Mouse (Mus musculus) WW6 (cell line): Measurements from ENCODE around the gene Gm45521.

Experiments used
- DNase-seq: peaks from one replicate; pipeline ENCODE4 v3.0.0-alpha.2; 2013; ENCODE audit warnings: low read depth, low spot score

Gm45521 gene

GRCm38 (mm10) chr14:7957049-7957448, at the start of gene Gm45521:
Gene Gm45521 (plus strand): TSS chr14:7957288.
- no peak for DNase-seq

- no peak for DNase-seq
Measured at GRCm38 (mm10) chr14:7909472-7909871, 47.6 kb upstream of the Gm45521 start.

GRCm38 (mm10) chr14:7913842-7914241, 43.2 kb upstream of the Gm45521 start:
- no peak for DNase-seq

DNA sequence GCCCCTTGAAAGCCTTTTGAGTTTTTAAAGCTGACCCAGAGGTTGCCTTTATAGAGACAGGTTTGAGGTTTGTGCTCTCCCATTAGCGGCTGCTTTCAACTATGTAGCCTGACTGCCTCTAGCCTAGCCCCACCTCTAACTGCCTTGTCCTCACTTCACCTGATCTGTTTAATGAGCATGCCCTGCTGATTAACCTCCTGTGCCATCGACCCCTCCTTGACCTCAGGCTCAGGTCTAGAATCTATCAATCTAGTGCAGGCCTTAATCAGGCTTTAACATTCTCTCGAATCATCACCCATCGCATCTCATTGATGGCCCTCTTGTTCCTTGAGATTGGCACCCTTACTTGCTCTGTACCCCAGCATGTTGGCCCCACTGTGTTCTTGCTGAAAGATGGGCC, 42.6 kb upstream of the Gm45521 start:
- no peak for DNase-seq

- no peak for DNase-seq
Measured at GRCm38 (mm10) chr14:7918150-7918991, 38.7 kb upstream of the Gm45521 start.

DNA sequence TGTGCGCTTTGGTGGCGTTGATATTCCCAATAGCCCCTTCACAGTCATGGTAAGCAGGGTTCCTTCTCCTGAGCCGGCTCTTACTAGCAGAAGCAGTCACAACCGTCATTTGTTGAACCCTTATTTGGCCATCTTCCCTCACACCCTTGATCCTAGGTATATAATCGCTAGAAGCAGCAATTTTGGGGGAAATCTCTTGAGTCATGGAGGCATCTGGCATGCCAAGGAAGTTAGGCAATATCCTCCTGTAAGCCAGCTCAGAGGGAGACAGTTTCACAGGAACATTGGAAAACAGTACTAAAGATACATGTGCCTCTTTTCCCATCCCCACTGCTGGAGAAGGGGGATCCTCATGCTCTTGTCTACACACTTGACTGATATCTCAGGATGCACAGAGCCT, 37.8 kb upstream of the Gm45521 start:
- DNase-seq = no peak

GRCm38 (mm10) chr14:7919921-7920320, 37.2 kb upstream of the Gm45521 start:
- no peak for DNase-seq

DNA sequence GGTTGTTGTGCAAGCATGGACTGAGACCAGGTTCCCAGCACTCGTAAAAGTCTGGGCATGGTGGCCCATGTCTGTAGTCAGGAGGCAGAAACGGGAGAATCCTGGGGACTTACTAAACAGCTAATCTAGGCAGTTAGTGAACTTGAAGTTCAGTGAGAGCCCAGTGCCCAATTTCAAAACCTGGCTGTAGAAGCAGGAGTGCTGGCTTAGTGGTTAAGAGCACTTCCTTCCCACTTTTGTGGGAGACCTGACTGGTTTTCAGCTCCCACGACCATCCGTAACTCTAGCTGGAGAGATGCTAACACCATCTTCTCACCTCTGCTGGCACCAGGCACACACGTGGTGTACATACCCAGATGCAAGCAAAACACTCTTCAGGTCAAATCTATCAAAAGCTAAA, 35.6 kb upstream of the Gm45521 start:
- DNase-seq = no peak

DNA sequence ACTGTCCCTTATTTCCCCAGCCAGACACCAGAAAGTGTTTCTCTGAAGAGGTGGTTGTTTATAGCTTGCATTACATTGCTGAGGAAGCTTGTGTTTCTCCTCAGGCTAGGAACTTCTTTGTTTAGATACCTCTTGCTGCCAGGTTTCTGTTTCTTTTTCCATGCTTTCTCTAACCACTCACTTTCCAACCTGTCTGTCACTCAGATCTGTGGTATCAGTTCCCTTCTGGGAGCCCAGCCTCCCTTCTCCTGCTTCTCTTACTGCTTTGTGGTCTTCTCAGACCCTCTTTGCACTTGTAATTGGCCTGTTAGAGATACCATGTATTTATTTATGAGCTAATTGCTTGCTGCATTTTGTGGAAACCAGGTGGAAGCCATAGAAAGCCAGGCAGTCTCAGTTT, 33.5 kb upstream of the Gm45521 start:
- DNase-seq = no peak

- no peak for DNase-seq
Measured at GRCm38 (mm10) chr14:7928362-7928761, 28.7 kb upstream of the Gm45521 start.

GRCm38 (mm10) chr14:7929029-7929428, 28.1 kb upstream of the Gm45521 start:
- no peak for DNase-seq

DNA sequence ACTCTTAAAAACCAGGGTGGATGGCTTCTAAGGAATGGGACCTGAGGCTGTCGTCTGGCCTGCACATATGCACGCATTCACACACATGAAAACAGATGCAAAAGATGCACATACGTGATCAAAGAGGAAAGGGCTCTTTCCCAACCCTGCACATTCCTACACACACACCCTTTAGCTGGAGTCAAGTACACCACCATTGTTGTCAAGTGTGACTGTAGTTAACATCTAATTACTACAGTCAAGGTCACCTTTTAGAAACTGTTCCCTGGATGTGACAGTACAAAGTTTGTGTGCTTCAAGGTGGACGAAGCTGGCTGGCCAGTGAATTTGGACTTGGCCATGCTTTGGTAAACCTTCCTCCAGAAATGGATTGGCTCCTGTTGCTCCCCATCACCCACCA, 24.9 kb upstream of the Gm45521 start:
- DNase-seq = no peak

DNA sequence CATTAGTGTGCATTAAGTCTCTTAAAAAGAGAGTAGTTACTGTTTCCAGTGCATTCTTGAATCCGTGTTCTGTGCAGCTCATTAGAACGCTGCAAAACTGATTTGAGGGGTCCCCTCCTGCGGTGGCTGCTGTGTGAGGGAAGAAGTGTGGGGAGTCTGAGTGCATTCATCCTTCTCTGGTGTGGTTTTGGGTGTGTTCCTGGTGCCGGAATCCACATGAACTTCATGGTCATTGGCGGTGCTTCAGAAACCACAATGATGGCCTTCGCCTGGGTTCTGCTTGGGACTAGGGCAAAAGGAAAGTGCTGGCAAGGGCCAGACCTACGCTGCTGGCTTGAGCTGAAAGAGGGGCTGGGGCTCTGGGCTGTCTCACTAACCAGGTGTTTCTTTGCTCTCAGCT, 22.9 kb upstream of the Gm45521 start:
- no peak for DNase-seq

DNA sequence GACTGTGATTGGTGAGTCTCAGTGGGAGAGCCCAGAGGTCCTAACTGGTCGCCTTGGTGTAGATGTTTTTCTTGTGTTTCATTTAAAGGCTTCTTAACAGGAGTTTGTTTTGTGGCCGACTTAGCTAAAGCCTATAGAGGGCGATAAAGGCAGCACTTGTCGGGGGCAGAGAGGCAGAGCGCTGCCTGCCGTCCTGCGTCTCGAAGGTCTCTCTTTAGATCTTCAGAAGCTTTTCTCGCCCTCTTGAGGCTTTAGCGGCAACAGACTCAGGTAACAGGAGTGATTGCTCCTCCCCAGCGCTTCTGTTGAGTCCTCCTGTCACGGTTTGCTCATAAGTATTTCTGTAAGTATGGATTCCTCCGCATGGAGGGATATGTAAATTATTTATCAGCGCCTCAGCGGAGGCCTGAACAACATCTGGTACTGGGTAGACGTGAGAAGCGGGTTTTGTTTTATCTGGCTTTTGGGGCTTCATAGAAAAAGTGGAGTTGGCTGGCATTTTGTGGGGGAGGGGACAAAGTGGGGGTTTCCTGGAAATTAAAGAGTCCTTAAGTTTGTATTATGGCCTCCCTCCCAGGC, 19.9 kb upstream of the Gm45521 start:
- no peak for DNase-seq

- DNase-seq = no peak
Measured at GRCm38 (mm10) chr14:7938809-7939784, 18.0 kb upstream of the Gm45521 start.

- DNase-seq = no peak
Measured at GRCm38 (mm10) chr14:7941413-7941812, 15.7 kb upstream of the Gm45521 start.

DNA sequence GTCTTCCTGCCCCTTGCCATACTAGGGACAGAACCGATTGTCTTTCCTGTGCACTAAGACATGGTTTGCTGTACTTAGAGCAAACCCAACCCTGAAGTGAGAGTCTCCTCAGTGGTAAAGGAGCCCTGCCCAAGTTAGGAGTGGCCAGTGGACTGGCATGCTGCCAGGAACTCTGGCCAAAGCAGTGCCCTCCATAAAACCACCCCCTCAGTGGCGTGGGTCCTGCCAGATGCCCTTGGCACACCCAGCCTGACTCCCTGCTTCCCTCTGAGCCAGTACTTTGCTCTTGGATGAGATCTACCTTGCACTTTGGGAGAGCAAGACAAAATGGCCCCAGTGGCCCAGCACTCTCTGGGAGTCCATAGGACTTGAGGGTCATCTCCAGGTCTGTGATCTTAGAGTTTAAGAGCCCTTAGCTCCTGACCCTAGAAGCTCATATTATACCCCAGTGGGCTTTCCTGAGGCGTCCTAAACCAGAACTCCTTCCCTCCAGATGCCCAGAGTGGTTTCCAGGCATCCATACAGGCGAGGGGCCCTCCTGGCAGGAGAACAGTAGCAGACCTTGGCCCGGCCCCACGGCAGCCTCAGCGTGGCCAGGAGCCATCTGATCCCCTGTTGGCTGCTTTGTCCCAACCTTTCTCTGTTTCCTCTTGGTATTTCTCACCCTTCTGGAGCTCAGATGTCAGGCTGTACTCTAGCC, 13.8 kb upstream of the Gm45521 start:
- no peak for DNase-seq

DNA sequence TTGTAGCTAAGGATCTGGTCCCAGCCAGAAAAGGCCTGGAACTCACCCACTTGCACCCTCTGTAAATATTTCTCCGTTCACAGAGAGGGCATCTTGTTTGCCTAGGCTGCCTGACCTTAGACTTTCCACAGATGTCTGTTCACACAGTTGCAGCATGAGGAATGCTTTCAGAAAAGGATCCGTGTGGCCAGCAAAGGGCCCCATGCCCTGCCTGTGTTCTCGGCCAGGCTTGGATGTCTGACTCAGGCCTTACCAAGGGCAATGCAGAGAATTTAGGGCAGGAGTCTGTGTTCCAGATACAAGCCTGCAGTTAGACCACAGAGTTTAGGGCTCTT, 13.3 kb upstream of the Gm45521 start:
- DNase-seq = no peak

DNA sequence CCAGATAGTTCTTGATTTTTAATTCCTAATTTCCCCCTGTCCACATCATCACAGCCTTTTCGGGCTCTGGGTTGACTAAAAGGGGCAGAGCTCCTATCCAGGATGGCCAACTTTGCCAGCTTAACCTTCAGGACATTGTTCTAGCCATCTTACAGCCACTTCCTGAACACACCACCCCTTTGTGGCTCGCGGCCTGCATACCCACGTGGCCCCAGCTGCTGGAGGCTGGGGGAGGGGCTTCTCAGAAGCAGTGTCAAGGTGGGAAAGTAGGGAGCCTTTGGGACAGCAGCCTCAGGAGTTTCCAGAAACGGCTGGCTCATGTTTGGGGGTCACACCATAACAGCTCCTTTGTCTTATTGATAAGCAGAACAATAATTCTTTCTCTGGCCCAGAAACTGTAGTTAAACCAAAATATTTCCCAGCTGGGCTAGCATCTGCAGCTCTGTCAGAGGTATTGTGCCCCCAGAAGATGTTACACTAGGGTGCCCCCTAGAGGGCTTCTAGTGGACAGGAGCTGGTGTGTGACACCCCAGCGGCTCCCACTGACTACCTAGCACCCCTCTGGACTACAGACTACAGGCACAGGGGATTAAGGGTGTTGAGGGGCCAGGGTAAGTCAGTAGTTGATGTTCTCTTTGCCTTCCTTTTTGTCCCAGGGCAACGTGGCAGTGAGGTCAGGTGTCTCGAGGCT, 12.6 kb upstream of the Gm45521 start:
- no peak for DNase-seq

DNA sequence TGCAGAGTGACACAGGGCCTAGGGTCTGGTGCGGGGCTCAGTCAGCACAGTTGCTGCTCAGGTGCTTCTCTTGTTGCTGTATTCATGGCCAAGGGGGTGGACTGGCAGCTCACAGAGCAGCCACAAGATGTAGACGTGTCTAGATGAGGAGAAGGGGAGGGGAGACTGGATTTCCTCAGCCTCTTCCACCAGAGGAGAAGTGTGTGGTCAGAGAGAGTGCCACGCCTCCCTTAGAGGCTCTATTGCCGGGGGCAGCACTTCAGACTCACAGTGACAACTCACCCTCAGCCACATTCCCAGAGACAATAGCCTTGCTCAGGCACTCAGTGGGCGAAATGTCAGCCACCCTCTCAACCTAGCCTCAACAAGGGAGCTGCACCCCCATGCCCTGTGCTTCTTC, 11.8 kb upstream of the Gm45521 start:
- DNase-seq = no peak

GRCm38 (mm10) chr14:7951234-7951633, 5.9 kb upstream of the Gm45521 start:
- DNase-seq = no peak
